13 mouse cellular contexts compared by ENCODE assay signal in genomic region chr7:89769106-89769896, GRCm38 (mm10).
DNase-seq lines count a peak whose midpoint lies in the region; ATAC-seq and TF ChIP-seq lines count a peak whose summit lies in the region.
"Had no signal": no experiment of that assay in that cellular context is flagged by ENCODE, and none has a peak within 500 bp of the region (broad histone marks: within the 10 kb centered on the region; RNA-seq: fewer than 3 reads in every experiment).

No protein-coding gene starts in this region.

- no peak overlapping the region for H3K4me2 ChIP-seq in lung, embryonic 15.5 days
- no peak overlapping the region; the same call in 1 of the 2 replicates for H3K4me2 ChIP-seq in limb, embryonic 14.5 days (replicated peaks; ENCODE audit: low read depth, low read length, severe bottlenecking)
- no peak overlapping the region for H3K4me2 ChIP-seq in forebrain, embryonic 15.5 days (replicated peaks)
- H3K4me2 ChIP-seq: hindbrain, embryonic 12.5 days had no signal

- 24% methylated on average over 9 of the region's 9 CpGs for WGBS in lung, embryonic 15.5 days
- 44% methylated on average over 9 of the region's 9 CpGs for WGBS in embryonic facial prominence, embryonic 10.5 days
- 23% methylated on average over 9 of the region's 9 CpGs for WGBS in limb, embryonic 14.5 days
- WGBS in forebrain, embryonic 15.5 days, result 46% methylated on average over 9 of the region's 9 CpGs

- no peaks in the 10 kb centered on the region for H3K9me3 ChIP-seq in lung, embryonic 15.5 days
- no peaks in the 10 kb centered on the region for H3K9me3 ChIP-seq in embryonic facial prominence, embryonic 10.5 days
- H3K9me3 ChIP-seq in limb, embryonic 14.5 days (ENCODE audit: control insufficient read depth, low read length), result no peaks in the 10 kb centered on the region
- H3K9me3 ChIP-seq in forebrain, embryonic 15.5 days, result no peaks in the 10 kb centered on the region
- H3K9me3 ChIP-seq: G1E; hindbrain, embryonic 12.5 days had no signal

- H3K27ac ChIP-seq in gastrocnemius, adult 2 months, result peak overlapping the region; percentile 49
- H3K27ac ChIP-seq in lung, embryonic 15.5 days, result peak overlapping the region; percentile 70
- H3K27ac ChIP-seq in embryonic facial prominence, embryonic 10.5 days (replicated peaks), result peak overlapping the region; percentile 45
- peak overlapping the region; percentile 82 for H3K27ac ChIP-seq in limb, embryonic 14.5 days (replicated peaks; ENCODE audit: low read depth, low read length)
- no peak overlapping the region for H3K27ac ChIP-seq in forebrain, embryonic 15.5 days (replicated peaks)
- H3K27ac ChIP-seq: hindbrain, embryonic 12.5 days had no signal

- no peak for ATAC-seq in lung, embryonic 15.5 days (ENCODE audit: borderline replicate concordance, extremely low read depth, low FRiP score, low TSS enrichment)
- ATAC-seq in limb, embryonic 14.5 days (ENCODE audit: low FRiP score, low read depth), result no peak
- no peak for ATAC-seq in forebrain, embryonic 15.5 days (replicated peaks)

- no peak for TF ChIP-seq CTCF in gastrocnemius, adult 2 months (IDR thresholded peaks at IDR 0.05)

- H3K4me1 ChIP-seq in lung, embryonic 15.5 days, result peaks cover 19% of the 10 kb centered on the region
- peaks cover 34% of the 10 kb centered on the region for H3K4me1 ChIP-seq in embryonic facial prominence, embryonic 10.5 days
- H3K4me1 ChIP-seq in limb, embryonic 14.5 days (ENCODE audit: control insufficient read depth, insufficient read depth, low read length), result peaks cover 21% of the 10 kb centered on the region
- peaks cover 23% of the 10 kb centered on the region for H3K4me1 ChIP-seq in forebrain, embryonic 15.5 days

- no peak for DNase-seq in gastrocnemius, adult 2 months
- no peak for DNase-seq in gastrocnemius, postnatal 10 days
- no peak for DNase-seq in lung, postnatal 25 days (ENCODE audit: low spot score)
- DNase-seq in embryonic facial prominence, embryonic 10.5 days (ENCODE audit: low spot score), result no peak
- DNase-seq in limb, embryonic 14.5 days (ENCODE audit: low spot score), result no peak
- DNase-seq in MN1 (ENCODE audit: low spot score), result no peak
- DNase-seq: heart, adult 11 months; kidney, postnatal 10 days; lung, adult 18-20 months had no signal

- H3K27me3 ChIP-seq in lung, embryonic 15.5 days, result no peaks in the 10 kb centered on the region
- no peaks in the 10 kb centered on the region for H3K27me3 ChIP-seq in embryonic facial prominence, embryonic 10.5 days (replicated peaks; ENCODE audit: low read depth, poor library complexity, severe bottlenecking)
- H3K27me3 ChIP-seq in limb, embryonic 14.5 days (ENCODE audit: control insufficient read depth, insufficient read depth, low read length), result no peaks in the 10 kb centered on the region
- H3K27me3 ChIP-seq in forebrain, embryonic 15.5 days, result no peaks in the 10 kb centered on the region

- TF ChIP-seq POLR2A in limb, embryonic 14.5 days (IDR thresholded peaks at IDR 0.05; ENCODE audit: borderline replicate concordance, extremely low read depth, insufficient read depth, insufficient read length), result no peak

- H3K4me3 ChIP-seq in gastrocnemius, adult 2 months, result no peak overlapping the region
- H3K4me3 ChIP-seq in lung, embryonic 15.5 days, result no peak overlapping the region
- no peak overlapping the region for H3K4me3 ChIP-seq in embryonic facial prominence, embryonic 10.5 days
- H3K4me3 ChIP-seq in limb, embryonic 14.5 days (replicated peaks; ENCODE audit: low read length), result no peak overlapping the region
- H3K4me3 ChIP-seq in forebrain, embryonic 15.5 days, result no peak overlapping the region
- H3K4me3 ChIP-seq: hindbrain, embryonic 12.5 days had no signal

- H3K9ac ChIP-seq in lung, embryonic 15.5 days, result no peak overlapping the region
- H3K9ac ChIP-seq in limb, embryonic 14.5 days (ENCODE audit: low read depth, low read length, severe bottlenecking), result 0 out of 2 replicates have a peak overlapping the region, but pooled peaks have one; percentile 16
- H3K9ac ChIP-seq in forebrain, embryonic 15.5 days (replicated peaks), result no peak overlapping the region
- H3K9ac ChIP-seq: hindbrain, embryonic 12.5 days had no signal

- no peaks in the 10 kb centered on the region for H3K36me3 ChIP-seq in lung, embryonic 15.5 days
- no peaks in the 10 kb centered on the region for H3K36me3 ChIP-seq in embryonic facial prominence, embryonic 10.5 days (replicated peaks)
- H3K36me3 ChIP-seq in limb, embryonic 14.5 days (ENCODE audit: control insufficient read depth, insufficient read depth, low read length), result no peaks in the 10 kb centered on the region
- H3K36me3 ChIP-seq in forebrain, embryonic 15.5 days, result no peaks in the 10 kb centered on the region
- H3K36me3 ChIP-seq: G1E; hindbrain, embryonic 12.5 days had no signal

- intact Hi-C loops in gastrocnemius, adult 2 months (cut with DNase I), result no loop called here
